In genomic region chr1:126683621-126684445, GRCm38 (mm10) we compare ENCODE assay signal across 8 mouse cellular contexts.
DNase-seq lines count a peak whose midpoint lies in the region; ATAC-seq and TF ChIP-seq lines count a peak whose summit lies in the region.

No protein-coding gene starts in this region.

- no peak overlapping the region for H3K9ac ChIP-seq in hindbrain, embryonic 13.5 days

- WGBS in hindbrain, embryonic 13.5 days, result 17% methylated on average over 11 of the region's 11 CpGs
- WGBS in midbrain, embryonic 10.5 days, result 53% methylated on average over 11 of the region's 11 CpGs
- 67% methylated on average over 11 of the region's 11 CpGs for WGBS in thymus, adult 2 months

- peaks cover 57% of the 10 kb centered on the region for H3K4me1 ChIP-seq in hindbrain, embryonic 13.5 days (replicated peaks)
- peaks cover 38% of the 10 kb centered on the region for H3K4me1 ChIP-seq in midbrain, embryonic 10.5 days
- H3K4me1 ChIP-seq in thymus, adult 2 months (replicated peaks; ENCODE audit: control insufficient read depth, insufficient read depth, low read length), result no peaks in the 10 kb centered on the region

- peak overlapping the region; percentile 3; the same call in 1 of the 2 replicates for H3K4me2 ChIP-seq in hindbrain, embryonic 13.5 days

- H3K9me3 ChIP-seq in hindbrain, embryonic 13.5 days, result no peaks in the 10 kb centered on the region
- H3K9me3 ChIP-seq in midbrain, embryonic 10.5 days (replicated peaks), result no peaks in the 10 kb centered on the region

- no peaks in the 10 kb centered on the region for H3K36me3 ChIP-seq in hindbrain, embryonic 13.5 days
- H3K36me3 ChIP-seq in midbrain, embryonic 10.5 days, result peaks cover 16% of the 10 kb centered on the region
- no peaks in the 10 kb centered on the region for H3K36me3 ChIP-seq in thymus, adult 2 months (ENCODE audit: control insufficient read depth, insufficient read depth, low read length)

- H3K27ac ChIP-seq in hindbrain, embryonic 13.5 days, result peak overlapping the region; percentile 84
- H3K27ac ChIP-seq in midbrain, embryonic 10.5 days (replicated peaks), result 0 out of 2 replicates have a peak overlapping the region, but pooled peaks have one; percentile 19
- no peak overlapping the region for H3K27ac ChIP-seq in thymus, adult 2 months (ENCODE audit: control insufficient read depth, insufficient read depth, low read length)

- no peak for TF ChIP-seq CTCF in thymus, adult 2 months (IDR thresholded peaks at IDR 0.05; ENCODE audit: borderline replicate concordance, control insufficient read depth, extremely low read depth, insufficient read depth, low read length, poor library complexity)

- ATAC-seq in hindbrain, embryonic 13.5 days (ENCODE audit: low FRiP score), result peak; percentile 86

- H3K27me3 ChIP-seq in hindbrain, embryonic 13.5 days, result no peaks in the 10 kb centered on the region
- H3K27me3 ChIP-seq in midbrain, embryonic 10.5 days (ENCODE audit: low read depth, poor library complexity, severe bottlenecking), result no peaks in the 10 kb centered on the region
- no peaks in the 10 kb centered on the region for H3K27me3 ChIP-seq in thymus, adult 2 months (ENCODE audit: control insufficient read depth, insufficient read depth, low read length)

- peak; percentile 17 for DNase-seq in NIH3T3 (ENCODE audit: low read depth)
- peak; percentile 57 for DNase-seq in cerebellum, adult 9-11 months
- peak; percentile 39 to 70 for DNase-seq in frontal cortex, postnatal 36 days (ENCODE audit: low spot score in 2 of 2)
- peak; percentile 71 to 85 for DNase-seq in layer of hippocampus, postnatal 14 days (ENCODE audit: low spot score in 2 of 2)
- DNase-seq in midbrain, embryonic 10.5 days (ENCODE audit: low spot score), result no peak
- no peak for DNase-seq in spleen, postnatal 36 days (ENCODE audit: low spot score in 2 of 2)
- DNase-seq in thymus, adult 2 months, result no peak

- no peak for TF ChIP-seq POLR2A in thymus, adult 2 months (IDR thresholded peaks at IDR 0.05; ENCODE audit: control insufficient read depth, extremely low read depth, insufficient read depth, low read length, poor library complexity)

- H3K4me3 ChIP-seq in hindbrain, embryonic 13.5 days, result no peak overlapping the region
- H3K4me3 ChIP-seq in midbrain, embryonic 10.5 days, result no peak overlapping the region
- H3K4me3 ChIP-seq in thymus, adult 2 months (ENCODE audit: control insufficient read depth, insufficient read depth, low read length), result no peak overlapping the region

Comparison
In these comparisons a context has a peak if more than half of its experiments do, and no peak if none do; other contexts are left out.
1. DNase-seq: peak in NIH3T3 (single experiment), cerebellum, adult 9-11 months (single experiment), frontal cortex, postnatal 36 days (2 of 2) and layer of hippocampus, postnatal 14 days (2 of 2); none in midbrain, embryonic 10.5 days (single experiment), spleen, postnatal 36 days (0 of 2) and thymus, adult 2 months (single experiment).